Mouse (Mus musculus) urinary bladder, postnatal 25 days (tissue): ENCODE measurements at regions not wholly inside any gene's neighbourhood (a gene's known extent, or its start where the extent isn't known, plus 50 kb on each side); places are given as distances from the start of the nearest gene placed in this dataset.

Experiments
- DNase-seq: peaks from one replicate; pipeline ENCODE4 v3.0.0; 2022; ENCODE audit warnings: low spot score

- no peak for DNase-seq
Measured at GRCm38 (mm10) chr15:88035486-88035885, 491.4 kb downstream of the Fam19a5 start.

- DNase-seq: no peak
Measured at GRCm38 (mm10) chr15:88036146-88037000, 492.3 kb downstream of the Fam19a5 start.

- DNase-seq: no peak
Measured at GRCm38 (mm10) chr15:88037606-88038005, 493.5 kb downstream of the Fam19a5 start.

- no peak for DNase-seq
Measured at GRCm38 (mm10) chr15:88042821-88043220, 498.7 kb downstream of the Fam19a5 start.

- DNase-seq: no peak
Measured at GRCm38 (mm10) chr15:88058071-88058470, 514.0 kb downstream of the Fam19a5 start.

GRCm38 (mm10) chr15:88060935-88061334 lies 516.8 kb downstream of the Fam19a5 start:
- DNase-seq: no peak

GRCm38 (mm10) chr15:88063041-88063440 lies 518.9 kb downstream of the Fam19a5 start:
- no peak for DNase-seq

- DNase-seq: no peak
Measured at GRCm38 (mm10) chr15:88068476-88068875, 524.4 kb downstream of the Fam19a5 start.

GRCm38 (mm10) chr15:88072676-88073075 lies 527.4 kb upstream of the Zdhhc25 start:
- no peak for DNase-seq

- no peak for DNase-seq
Measured at GRCm38 (mm10) chr15:88083911-88084310, 516.2 kb upstream of the Zdhhc25 start.

GRCm38 (mm10) chr15:88085631-88086030 lies 514.5 kb upstream of the Zdhhc25 start:
- DNase-seq: no peak

GRCm38 (mm10) chr15:88089486-88089885 lies 510.6 kb upstream of the Zdhhc25 start:
- DNase-seq: no peak

GRCm38 (mm10) chr15:88091390-88091789 lies 508.7 kb upstream of the Zdhhc25 start:
- DNase-seq: no peak

GRCm38 (mm10) chr15:88120376-88120775 lies 479.7 kb upstream of the Zdhhc25 start:
- DNase-seq: no peak

GRCm38 (mm10) chr15:88123907-88124523 lies 476.1 kb upstream of the Zdhhc25 start:
- no peak for DNase-seq

- peak; percentile 15 for DNase-seq
Measured at GRCm38 (mm10) chr15:88146118-88146517, 454.0 kb upstream of the Zdhhc25 start.

GRCm38 (mm10) chr15:88151199-88151598 lies 448.9 kb upstream of the Zdhhc25 start:
- DNase-seq: no peak

GRCm38 (mm10) chr15:88159618-88160170 lies 440.4 kb upstream of the Zdhhc25 start:
- DNase-seq: no peak

GRCm38 (mm10) chr15:88160291-88160690 lies 439.8 kb upstream of the Zdhhc25 start:
- no peak for DNase-seq

- no peak for DNase-seq
Measured at GRCm38 (mm10) chr15:88163438-88163837, 436.7 kb upstream of the Zdhhc25 start.

- DNase-seq: no peak
Measured at GRCm38 (mm10) chr15:88174326-88174725, 425.8 kb upstream of the Zdhhc25 start.

GRCm38 (mm10) chr15:88175991-88176390 lies 424.1 kb upstream of the Zdhhc25 start:
- DNase-seq: no peak

GRCm38 (mm10) chr15:88196539-88196938 lies 403.6 kb upstream of the Zdhhc25 start:
- DNase-seq: no peak
